Mouse (Mus musculus): Measurements from ENCODE around the gene Hpcal1.

DNA sequence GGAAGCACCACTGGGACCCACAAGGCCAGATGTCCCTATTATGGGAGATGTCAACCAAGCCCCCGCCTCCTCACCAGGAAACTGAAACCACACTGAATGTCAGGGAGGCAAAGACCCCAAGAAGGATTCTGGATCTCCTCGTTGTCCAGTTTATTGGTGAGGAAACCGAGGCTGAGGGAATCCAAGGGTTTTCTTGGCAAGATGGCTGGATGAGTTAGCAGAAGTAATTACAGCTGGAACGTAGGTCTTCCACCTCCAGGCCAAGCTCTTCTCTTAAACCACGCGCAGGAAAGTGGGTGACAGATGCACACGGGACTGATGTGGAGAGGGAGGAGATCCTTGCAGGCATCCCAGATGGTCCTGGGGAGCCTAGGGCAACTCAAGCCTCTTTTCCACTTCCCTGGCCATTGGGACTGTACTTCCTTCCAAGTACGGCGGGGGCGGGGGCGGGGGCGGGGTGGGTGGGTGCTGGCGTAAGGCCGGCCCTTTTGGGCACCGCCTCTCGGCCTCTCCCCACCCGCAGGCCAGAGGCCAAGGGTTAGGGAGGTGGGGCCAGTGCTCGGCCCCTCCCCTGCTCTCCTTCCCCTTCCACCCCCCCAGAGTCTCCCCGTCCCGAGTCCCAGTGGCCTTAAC, 609 bp upstream of the Hpcal1 start:
- TF ChIP-seq CTCF (IDR thresholded peaks at IDR 0.05; ENCODE audit: insufficient read depth, low read depth, low read length): no peak
- TF ChIP-seq POLR2A (IDR thresholded peaks at IDR 0.05; ENCODE audit: insufficient read depth, low read depth, low read length): no peak

All from olfactory bulb, adult 2 months (tissue).